Mouse (Mus musculus) megakaryocyte, embryonic 14.5 days (primary cell): ENCODE measurements at regions not wholly inside any gene's neighbourhood (a gene's known extent, or its start where the extent isn't known, plus 50 kb on each side); places are given as distances from the start of the nearest gene placed in this dataset.

Experiments
- FLI1 ChIP-seq: IDR thresholded peaks from 2 replicates; pipeline ENCODE4 v1.6.1; 2012; ENCODE audit warnings: low read length, inconsistent platforms, mixed read lengths
- GATA1 ChIP-seq: IDR thresholded peaks from 3 replicates; pipeline ENCODE4 v1.6.1; 2012; ENCODE audit warnings: mixed read lengths, low read length, inconsistent platforms, borderline replicate concordance

DNA sequence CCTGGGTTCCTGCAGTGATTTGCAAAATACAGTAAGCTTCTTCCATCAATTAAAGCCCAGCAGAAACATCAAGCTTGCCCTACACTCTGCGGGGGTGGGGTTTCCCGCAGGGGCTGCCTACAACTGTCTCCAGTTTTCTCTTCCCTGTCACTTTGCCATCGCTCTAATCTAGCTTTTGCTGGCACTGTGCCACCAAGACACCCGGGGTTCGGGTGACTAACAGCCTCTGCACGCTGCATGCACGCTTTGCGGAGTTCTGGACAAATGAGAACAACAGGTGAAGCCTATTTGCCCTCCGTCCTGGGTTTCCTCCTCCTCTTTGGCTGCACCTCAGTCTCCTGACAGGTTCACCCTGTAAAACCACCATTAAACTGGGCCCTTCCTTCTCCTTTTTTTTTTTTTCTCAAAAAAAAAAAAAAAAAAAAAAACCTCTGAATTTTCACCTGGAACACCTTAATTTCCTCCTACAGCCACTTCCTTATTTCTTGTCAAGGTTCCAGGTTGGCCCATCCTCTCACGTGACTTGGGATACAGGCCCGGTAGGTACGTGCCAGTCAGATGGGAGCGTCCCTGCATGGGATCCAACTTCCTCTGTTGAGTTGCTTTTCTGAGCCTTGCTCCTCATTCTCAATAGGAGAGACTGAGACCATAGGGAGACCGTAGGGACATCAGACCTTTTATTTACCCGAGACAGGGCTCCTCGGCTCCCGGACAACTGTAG lies 262.7 kb downstream of the Gadd45g start:
- no peak for TF ChIP-seq GATA1
- no peak for TF ChIP-seq FLI1
